Mouse (Mus musculus): ENCODE measurements around the gene 3110040N11Rik. TPM values are rescaled to one million over a fixed set of nuclear protein-coding genes. Genes with fewer than 3 reads are reported as not detected.
"Not testable (repeated sequence)": the region's sequence is repeated elsewhere in the genome, so short reads cannot be mapped to it uniquely, and the experiment has no call there.

3110040N11Rik gene
- 10 to 100 TPM; 27.6 to 32.3 TPM for total RNA-seq (2021)
- long read RNA-seq, experiment 1, partial matches to known transcripts: 5 of 25 reads
- long read RNA-seq, experiment 1, other reads (novel, unspliced or antisense): 19 of 25 reads
- long read RNA-seq, experiment 2, partial matches to known transcripts: 2 of 14 reads
- long read RNA-seq, experiment 2, other reads (novel, unspliced or antisense): 11 of 14 reads

DNA sequence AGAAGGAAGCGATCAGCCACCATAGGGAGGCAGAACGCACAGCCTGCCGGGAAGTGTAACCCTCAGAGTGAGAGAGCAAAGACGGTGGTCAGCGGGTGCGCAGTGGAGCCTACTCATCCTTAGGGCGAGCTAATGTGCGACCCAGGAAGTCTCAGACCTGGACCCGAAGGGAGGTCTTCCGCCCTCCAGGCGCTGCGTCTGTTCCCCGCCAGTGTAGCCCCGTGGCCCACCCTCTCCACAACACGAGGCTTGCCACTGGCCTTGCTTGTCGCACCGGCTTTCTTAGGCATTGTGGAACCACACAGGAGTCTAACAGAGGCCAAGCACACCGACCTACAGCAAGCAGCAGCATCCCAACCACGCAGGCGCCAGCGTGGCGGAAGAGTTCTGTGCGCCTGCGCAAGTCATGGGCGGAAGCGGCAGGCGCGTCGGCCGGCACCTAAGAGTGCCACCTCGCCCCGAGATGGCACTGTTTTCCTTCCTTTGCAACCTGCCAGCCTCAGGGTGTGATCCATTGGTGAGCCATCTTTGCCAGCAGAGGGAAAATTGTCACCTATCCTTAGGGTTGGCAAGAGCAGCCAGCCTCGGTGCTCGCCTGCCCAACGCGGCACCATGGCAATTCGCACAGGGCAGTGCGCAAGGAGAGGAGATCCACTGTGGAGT lies at the start of gene 3110040N11Rik:
Gene 3110040N11Rik, minus strand, starts transcription at position 384 of the 663 bp plus-strand sequence.
- peak; percentile 89 for DNase-seq

DNA sequence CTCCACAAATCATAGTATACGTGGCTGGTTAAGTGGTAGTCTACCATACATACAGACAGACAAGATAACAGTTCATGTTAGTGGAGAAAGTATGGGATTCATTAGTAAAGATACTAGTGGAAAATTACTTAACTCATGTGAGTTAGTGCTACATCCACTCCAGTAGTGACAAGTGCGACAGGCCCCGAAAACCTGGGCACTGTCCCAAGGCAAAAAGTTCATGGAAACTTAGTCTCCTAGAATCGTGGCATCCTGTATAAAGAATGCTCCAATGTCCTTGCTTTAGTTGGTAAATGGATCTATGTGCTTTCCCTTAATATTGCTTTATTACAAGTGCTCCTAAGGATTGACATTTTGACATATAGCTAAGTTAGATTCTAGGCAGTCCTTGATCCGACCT lies 48.5 kb upstream of the 3110040N11Rik start:
- DNase-seq: not testable (repeated sequence)

DNA sequence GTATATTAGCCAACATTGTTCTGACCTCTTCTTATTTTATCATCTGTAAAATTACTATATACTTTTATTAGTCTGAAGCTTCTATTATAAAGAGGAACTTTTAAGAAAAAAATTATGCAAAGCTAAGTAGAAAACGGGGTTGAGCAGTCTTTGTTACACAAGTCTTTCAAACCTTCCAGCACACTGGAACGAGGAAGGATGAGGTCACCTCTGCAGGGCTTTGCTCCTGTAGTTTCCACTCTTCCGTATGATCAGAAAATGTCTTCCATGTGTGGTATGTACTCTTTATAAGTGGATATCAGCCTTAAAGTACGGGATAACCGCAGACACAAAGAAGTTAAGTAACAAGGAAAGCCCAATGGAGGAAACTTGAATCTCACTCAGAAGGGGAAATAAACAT lies 46.2 kb upstream of the 3110040N11Rik start:
- DNase-seq: no peak

DNA sequence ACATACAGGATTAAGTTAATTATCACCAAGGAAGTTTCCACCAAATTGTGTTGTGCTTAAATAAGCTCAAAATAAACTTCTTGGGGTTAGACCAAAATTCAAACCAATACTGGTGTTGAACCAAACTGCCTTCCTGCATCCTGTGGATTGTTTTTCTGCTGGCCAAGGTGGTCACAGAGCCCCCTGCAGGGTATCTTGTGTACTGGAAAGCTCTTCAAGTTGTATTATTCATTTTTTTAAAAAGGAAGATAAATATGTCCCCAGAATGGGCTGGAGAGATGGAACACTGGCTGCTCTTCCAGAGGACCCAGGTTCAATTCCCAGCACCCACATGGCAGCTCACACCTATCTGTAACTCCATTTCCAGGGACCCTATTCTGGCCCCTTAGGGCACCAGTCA lies 45.6 kb upstream of the 3110040N11Rik start:
- no peak for DNase-seq

DNA sequence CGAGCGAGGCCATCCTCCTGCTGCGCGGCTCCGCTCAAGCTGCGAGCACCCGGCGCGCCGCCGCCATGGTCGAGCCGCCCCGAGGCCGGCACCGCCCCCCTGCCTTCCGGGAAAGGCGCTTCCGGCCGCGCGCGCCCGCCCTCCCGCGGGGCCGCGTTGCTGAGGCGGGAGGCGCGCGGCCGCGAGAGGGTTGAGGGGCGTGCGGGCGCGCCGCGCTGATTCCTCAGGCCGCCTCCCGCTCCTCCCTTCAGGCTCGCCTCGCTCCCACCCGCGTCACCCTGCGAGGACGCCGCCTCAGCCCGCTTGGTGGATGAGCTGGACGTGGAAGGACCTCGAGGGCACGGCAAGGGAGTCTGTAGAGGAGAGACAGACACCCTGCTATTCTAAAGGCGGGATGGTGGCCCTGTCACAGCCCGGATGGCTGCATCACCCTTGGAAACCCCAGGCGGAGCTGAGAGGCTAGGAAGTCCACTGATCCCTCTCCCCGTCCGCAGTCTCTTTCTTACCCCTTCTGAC lies 40.2 kb upstream of the 3110040N11Rik start, which contains the start of gene Btbd1:
Gene Btbd1, minus strand, starts transcription at position 53 of the 516 bp plus-strand sequence.
- DNase-seq: peak; percentile 86 to 93

DNA sequence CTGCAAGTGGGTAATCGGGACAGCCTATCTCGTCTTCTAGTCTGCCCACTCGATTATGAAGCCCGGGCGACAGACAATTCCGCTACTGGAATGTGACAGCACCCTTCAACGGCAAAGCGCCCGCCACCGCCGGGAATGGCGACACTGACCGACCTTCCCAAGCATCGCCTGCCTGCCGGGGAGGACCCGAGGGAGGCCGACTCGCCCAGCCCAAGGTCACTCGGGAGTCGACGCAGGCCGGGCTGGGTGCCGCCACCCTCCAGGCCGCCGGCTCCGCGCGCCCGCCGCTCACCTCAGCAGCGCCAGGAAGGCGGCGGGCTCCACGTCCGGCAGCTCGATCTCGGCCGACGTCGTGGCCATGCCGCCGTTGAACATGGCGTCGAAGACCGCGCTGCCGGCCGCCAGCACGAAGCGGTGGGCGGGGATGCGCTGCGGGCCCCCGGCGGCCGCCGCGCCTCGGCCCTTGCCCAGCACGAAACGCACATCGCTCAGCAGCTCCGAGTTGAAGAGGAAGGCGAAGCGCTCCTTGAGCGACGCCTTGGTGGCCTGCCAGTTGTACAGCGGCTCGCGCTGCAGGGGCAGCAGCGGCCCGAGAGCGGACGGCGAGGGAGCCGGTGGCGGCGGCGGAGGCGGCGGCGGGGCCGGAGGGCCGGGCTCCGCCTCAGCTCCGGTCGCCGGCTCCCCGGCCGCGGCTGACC lies 39.6 kb upstream of the 3110040N11Rik start:
- DNase-seq: peak; percentile 59 to 75

DNA sequence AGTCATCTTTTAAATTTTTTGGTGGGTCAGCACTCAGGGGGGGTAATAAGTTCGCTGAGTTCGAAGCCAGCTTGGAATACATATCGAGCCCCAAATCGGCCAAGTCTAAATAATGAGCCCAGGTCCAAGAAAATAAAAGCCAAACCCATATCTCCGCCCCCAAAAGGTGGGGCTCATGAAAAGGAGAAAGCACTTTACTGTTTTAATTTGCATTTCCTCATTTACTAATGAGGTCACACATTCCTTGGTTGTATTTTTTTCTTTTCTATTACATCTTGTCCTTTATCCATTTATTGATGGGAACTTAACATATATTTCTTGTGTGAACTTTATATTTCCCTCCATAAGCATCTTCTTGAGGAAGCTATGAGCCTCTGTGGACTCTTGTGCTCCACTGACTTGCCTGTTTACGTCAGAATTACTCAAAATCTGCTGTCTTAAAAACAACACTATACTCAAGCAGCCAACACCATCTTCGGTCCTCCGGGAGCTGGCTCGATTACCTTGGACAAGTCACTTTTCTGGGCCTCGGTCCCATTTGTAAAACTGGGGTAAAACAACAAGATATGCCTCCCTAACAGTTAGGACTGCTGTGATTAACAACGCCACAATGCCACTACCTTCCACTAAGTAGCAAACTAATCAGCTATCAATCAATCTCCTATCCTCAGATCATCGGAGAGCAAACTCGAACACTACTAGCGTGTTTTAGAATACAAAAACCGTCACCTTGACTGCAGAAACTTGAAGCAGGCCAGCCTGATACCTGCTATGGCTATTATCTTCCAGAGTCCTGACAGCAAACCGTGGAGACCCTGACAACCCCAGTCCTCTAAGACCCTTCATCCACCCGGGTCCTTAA lies 38.8 kb upstream of the 3110040N11Rik start:
- DNase-seq: peak; percentile 35 to 49

DNA sequence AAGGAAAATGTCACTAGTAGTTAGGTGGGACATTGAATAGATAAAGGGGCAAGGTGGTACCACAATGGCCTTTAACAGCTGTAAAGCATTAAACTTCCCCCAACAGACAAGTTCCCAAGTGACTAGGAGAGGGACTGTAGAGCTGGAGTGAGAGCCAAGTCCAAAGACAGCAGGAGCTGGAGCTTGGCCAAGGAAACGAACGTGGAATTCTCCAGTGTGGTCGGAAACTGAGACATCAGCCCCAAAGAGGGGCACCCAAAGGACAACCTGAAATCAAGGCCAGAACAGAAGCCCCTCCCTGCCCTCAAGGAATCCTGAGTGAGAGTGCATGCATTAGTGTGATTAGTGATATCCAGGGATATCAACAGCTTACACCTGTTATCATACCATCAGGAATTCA lies 36.1 kb upstream of the 3110040N11Rik start:
- DNase-seq: peak; percentile 22 to 37

DNA sequence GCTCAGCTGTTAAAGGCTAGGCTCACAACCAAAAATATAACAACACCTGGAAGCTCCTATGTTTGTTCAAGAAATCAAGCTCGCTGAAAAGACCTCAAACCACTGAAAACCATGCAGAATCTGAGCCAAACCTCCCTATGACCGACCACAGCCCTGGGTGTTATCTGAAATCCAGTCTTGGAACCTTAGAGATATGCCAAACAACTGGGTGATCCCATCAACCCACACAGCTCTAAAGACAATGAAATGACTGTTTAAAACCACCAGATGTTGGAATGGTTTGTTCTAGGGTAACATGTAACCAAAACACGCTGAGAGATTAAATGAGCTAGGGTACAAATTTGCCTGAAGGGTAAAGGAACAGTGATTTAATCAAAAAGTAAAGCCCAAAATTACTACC lies 35.6 kb upstream of the 3110040N11Rik start:
- DNase-seq: no peak

DNA sequence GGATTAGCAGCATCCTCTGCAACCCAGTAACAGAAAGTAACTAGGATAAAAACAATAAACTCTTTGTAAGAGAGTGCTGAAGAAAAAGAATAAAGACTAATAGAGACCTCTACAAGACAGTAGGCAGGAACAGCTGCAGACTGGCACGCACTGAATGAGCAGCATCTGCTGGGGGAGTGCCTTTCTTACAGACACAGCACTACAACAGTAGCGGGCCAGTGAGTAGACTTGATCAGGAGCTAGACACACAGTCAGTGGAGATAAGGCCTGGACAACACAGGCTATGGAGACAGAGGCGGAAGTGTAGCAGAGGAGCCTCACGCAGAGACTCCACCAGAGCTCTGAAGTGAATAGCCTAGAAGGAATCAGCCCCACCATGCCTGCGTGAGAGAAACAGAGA lies 16.8 kb upstream of the 3110040N11Rik start:
- no peak for DNase-seq

DNA sequence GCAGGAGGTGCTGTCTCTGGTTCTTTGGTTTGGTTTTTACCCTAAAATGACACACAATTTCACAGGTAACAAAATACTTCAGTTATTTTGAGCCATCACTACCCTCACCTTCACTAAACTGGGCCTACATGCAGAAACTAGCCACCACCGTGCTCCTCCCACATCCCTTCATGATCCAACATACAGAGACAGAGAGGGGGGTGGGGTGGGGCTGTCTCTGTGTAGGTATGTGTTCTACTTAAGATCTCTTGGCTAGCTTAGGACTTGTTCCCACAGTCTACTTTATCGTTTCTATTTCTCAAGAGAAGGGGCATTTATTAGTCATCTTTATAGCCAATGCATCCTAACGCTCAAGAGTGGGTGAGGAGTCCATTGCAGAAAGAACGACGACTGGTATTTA lies 742 bp downstream of the 3110040N11Rik start:
- DNase-seq: peak in 1 of 2 experiments; percentile 18

DNA sequence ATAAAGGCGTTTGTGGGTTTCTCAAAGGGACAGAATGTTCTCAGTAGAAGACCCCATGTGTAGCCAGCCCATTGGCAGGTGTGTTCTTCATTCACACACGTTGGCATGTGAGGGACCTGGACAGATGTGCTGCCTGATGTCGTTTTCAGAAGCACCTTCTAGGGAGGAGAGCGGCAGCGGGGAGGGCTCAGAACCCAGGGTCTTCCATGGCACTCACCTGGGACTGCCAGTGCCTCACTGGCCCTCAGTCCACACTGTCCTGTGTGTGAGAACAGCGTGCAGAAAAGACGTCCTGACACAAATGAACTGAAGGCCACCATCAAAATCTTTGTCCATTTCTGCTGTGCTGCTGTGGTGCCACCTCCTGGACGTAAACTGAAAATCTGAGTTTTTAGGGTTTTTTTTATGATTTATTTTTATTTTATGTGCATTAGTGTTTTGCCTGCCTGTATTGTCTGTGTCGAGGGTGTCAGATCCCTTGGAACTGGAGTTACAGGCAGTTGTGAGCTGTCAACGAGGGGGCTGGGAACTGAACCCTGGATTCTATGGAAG lies 11.5 kb downstream of the 3110040N11Rik start:
- DNase-seq: no peak

DNA sequence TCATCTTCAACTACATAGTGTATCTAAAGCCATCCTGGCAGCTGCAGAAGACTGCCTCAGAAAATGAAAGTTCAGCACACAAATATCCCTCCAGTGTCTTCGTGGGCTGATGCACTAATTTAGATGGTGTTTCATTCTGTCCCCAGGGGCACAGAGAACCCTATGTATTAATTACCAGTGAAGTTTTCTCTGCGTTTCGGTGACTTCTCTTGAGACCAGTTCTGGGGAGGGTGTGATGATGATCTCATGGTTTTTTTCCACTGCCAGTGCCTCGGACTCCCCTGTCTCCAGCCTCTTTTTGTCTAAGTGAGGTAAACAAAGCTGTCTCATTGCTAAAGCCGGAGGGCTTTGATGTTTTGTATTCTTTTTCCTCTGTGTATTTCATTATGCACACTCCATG lies 14.0 kb downstream of the 3110040N11Rik start:
- no peak for DNase-seq

DNA sequence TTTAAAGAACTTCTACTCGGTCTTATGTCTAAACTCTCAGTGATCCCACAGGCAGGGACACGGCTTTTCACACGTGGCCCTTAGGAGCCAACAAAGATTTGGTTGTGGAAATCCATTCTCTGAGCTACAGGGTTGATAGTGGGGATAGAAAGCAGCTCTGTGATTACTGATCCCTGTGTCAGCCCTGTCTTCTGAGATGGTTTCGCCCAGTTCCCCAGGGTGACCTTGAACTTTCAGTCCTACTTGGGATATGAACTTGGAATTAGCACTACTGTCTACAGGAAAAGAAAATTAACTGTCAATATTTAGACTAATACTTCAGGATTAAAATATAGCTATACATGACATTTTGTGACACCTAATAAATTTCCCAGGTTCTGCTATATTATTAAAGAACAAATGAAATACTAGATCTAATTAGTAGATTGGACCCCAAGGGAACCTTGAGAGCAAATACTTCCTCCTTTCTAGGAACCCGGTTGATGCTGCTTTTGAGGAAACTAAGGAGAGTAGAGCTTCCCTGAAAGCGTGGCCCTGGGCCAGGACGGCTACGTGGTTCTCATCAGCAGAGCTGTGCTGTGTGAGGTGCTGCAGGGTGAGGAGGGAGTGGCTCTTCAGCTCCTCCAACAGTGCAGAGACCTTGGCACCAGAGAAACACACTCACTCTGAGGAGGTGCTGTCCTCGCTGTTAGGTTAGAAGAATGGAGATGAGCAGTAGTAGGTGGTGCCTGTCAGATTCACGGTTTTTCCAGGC lies 16.3 kb downstream of the 3110040N11Rik start:
- no peak for DNase-seq

DNA sequence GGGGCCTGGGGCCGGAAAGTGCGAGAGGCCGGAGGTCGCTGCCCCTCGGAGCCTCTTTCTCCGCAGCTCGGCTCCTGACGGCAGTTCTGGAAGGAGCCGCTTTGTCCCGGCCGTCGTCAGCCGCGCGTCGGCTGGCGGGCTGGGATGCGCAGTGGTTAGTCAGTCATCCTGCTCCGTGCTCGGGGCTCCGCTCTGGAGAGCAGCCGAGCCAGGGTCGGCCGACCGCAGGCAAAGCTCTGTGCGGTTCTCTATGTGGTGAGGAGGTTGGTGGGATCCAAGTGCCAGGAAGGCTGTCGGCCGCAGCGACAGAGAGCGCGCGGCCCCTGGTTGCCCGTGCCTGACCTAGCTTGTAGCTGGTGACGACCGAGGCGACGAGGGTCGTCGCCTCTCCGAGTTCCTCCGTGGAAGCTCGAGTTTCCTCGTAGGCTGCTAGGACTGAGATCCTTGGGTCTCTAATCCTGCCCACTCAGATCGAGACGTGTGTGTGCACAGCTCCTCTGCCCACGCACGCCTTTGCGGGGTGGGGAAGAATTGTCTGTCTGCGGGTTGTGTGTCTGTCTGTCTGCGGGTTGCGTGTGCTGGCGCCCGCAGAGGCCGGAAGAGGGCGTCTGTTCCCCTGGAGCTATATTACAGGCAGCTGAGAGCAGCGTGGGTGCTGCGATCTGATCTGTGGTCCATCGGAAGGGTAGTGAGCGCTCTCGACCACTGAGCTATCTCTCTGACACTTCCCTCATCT lies 26.0 kb downstream of the 3110040N11Rik start:
- DNase-seq: peak in 1 of 2 experiments; percentile 6

DNA sequence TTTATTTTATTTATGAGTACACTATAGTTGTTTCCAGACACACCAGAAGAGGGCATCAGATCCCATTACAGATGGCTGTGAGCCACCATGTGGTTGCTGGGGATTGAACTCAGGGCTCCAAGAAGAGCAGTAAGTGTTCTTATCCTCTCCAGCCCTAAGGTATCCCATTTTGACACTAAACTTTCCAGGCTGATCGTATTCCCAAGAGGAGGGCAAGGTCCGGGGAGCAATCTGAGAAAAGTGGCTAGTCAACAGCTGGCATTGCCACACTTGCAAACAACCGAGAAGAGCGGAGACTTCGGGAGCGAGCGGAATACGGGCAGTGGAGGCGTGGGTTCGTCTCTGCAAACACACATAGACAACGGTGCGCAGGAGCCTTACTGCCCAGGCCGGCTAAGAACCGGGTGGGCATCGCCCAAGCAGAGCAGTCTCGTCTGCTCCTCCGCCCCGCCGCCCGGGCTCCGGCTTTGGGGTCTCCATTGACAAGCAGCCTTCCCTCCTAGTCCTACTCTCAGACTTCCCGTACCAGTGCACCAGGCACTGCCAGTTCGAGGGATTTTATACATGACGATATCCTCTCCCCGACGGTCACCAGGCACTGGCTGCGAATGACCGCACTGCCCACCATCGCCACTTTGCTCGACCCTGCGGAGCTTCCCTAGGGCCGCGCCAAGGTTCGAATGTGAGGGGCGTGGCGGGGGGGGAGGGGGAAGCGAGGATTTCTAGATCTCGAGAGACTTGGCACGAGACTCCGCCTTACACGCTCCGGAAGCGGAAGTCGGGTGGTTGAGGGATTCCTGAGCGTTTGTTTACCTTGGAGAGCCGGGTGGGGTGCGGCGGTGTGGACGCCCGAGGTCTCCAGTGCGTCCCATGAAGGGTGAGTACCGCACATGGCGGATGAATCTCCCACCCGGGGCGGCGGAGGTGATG lies 26.8 kb downstream of the 3110040N11Rik start, which contains the start of gene Ramac:
Gene Ramac, plus strand, starts transcription at position 746 of the 930 bp plus-strand sequence.
- DNase-seq: peak; percentile 92 to 94

DNA sequence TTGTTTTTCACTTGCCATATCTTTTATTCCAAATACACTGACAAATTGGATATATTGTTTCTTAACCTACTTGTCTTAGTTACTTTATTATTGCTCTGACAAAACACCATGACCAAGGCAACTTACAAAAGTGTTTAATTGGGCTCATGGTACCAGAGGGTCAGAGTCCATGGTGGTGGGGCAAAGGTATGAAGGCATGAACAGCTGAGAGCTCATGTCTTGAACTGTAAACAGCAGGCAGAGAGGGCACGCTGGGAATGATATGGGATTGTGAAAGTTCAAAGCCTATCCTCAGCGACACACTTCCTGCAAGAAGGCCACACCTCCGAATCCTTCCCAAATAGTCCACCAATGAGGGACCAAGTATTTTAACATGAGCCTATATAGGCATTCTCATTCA lies 41.3 kb downstream of the 3110040N11Rik start:
- no peak for DNase-seq

DNA sequence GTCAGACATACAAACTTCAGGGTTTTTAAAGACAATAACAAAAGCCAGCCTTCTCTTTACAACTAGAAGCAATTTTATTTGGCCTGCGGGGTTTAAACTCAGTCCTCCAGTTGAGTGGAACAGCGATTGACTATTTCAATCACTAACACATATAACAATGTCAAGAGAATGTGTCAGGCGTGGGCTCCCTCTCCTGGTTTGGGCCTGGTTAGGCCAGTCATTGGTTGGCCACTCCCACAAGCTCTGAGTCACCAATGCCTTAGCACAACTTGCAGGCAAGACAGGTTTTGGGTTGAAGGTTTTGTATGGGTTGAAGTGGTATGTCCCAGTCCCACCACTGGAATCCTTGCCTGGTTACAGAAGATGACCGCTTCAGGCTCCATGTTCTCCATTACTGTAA lies 45.1 kb downstream of the 3110040N11Rik start:
- DNase-seq: peak; percentile 44 to 49

DNA sequence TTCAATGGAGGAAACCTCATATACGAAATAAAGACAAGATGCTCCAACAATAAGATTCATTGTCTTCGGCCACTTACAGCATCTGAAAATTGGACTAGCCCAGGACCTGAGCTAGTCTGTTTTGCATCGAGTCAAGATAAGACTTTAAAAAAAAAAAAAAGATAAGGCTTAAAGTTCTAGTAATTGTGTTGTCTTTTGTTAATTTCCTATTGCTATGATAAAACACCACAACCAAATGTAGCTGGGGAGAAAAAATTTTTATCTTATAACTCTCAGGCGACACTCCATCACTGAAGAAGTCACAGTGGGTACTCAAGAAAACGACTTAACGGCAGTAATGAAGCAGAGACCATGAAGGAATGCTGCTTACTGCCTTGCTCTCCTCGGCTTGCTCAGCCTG lies 49.3 kb downstream of the 3110040N11Rik start:
- no peak for DNase-seq

Measured in heart, adult 18-20 months (tissue).